Mouse (Mus musculus) kidney, adult 11 months (tissue): ENCODE results near the gene Chrnd.

Experiments
- DNase-seq: peaks from one replicate; pipeline ENCODE4 v3.0.0; 2022

Chrnd gene

GRCm38 (mm10) chr1:87243021-87243420, 52.6 kb downstream of the Chrnd start:
- no peak for DNase-seq

GRCm38 (mm10) chr1:87245430-87245829, 55.0 kb downstream of the Chrnd start:
- DNase-seq, result no peak

DNA sequence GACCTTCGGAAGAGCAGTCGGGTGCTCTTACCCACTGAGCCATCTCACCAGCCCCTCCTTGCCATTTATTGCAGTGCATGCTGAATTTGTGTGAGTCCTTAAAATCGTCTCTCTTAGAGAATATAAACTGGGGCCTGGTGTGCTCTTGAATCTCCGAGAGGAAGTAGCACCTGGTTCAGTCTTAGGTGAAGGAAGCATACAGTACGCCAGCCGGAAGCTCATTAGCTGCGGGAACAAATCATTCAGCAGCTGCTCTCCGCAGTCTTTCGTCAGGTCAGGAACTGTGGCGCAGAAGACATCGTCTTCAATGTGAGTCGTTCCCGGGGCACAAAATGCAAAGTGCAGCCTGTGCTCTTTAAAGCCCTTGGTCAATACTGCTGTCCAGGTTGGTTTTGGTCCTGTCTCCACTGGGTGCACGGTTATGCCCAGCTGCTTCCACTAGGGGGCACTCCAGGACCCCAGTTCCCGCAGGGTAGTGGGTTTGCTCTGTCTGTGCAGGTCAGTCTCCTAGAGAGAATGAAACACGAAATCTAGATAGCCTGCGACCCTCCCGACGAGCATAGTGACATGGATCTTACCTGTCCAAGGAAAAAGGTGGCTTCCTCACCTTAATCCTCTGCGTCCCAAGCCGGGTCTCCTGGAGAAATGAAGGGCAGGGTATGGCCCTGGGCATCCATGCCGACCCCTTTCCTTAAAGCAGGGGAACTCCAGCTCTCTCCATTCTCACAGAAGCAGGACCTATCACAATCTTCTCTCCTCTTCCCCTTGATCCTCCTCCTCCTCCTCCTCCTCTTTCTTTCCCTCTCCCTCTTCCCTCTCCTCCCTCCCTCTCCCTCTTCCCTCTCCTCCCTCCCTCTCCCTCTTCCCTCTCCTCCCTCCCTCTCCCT, 55.8 kb downstream of the Chrnd start:
- DNase-seq, result peak; percentile 83
